ENCODE assay signal across 8 mouse cellular contexts in genomic region chr8:84913960-84914359, GRCm38 (mm10). TPM values are rescaled to one million over a fixed set of nuclear protein-coding genes. Genes with fewer than 3 reads are reported as not detected.
DNase-seq lines count a peak whose midpoint lies in the region; ATAC-seq and TF ChIP-seq lines count a peak whose summit lies in the region.

No protein-coding gene starts in this region.

- 37% methylated on average over 4 of the region's 4 CpGs for WGBS in forebrain, embryonic 11.5 days
- 34% methylated on average over 4 of the region's 4 CpGs for WGBS in forebrain, embryonic 13.5 days
- 36% methylated on average over 4 of the region's 4 CpGs for WGBS in limb, embryonic 14.5 days

- H3K4me3 ChIP-seq in forebrain, embryonic 11.5 days (ENCODE audit: low read depth, low read length), result no peak overlapping the region
- H3K4me3 ChIP-seq in forebrain, embryonic 13.5 days, result no peak overlapping the region
- no peak overlapping the region for H3K4me3 ChIP-seq in limb, embryonic 14.5 days (replicated peaks; ENCODE audit: low read length)

- TF ChIP-seq POLR2A in limb, embryonic 14.5 days (IDR thresholded peaks at IDR 0.05; ENCODE audit: borderline replicate concordance, extremely low read depth, insufficient read depth, insufficient read length), result no peak

- no peak for ATAC-seq in forebrain, embryonic 11.5 days (replicated peaks; ENCODE audit: low FRiP score)
- ATAC-seq in forebrain, embryonic 13.5 days, result no peak
- ATAC-seq in limb, embryonic 14.5 days (ENCODE audit: low FRiP score, low read depth), result no peak

- no peak overlapping the region for H3K9ac ChIP-seq in forebrain, embryonic 11.5 days (ENCODE audit: low read length)
- no peak overlapping the region for H3K9ac ChIP-seq in forebrain, embryonic 13.5 days
- H3K9ac ChIP-seq in limb, embryonic 14.5 days (ENCODE audit: low read depth, low read length, severe bottlenecking), result no peak overlapping the region

- DNase-seq in forebrain, embryonic 11.5 days (ENCODE audit: low spot score), result peak; percentile 65
- DNase-seq in B cell, adult 2 months, result peak; percentile 80 to 82
- peak; percentile 82 for DNase-seq in c-Kit-positive CD71-positive TER-119-negative erythroid progenitor cells, embryonic 14.5 days (ENCODE audit: low read depth)
- no peak for DNase-seq in limb, embryonic 14.5 days (ENCODE audit: low spot score)
- DNase-seq in retina, postnatal 7 days (ENCODE audit: low read depth, low spot score), result peak; percentile 47
- DNase-seq in left cerebral cortex, adult 9 months (ENCODE audit: low spot score in 2 of 2), result no peak
- no peak for DNase-seq in adrenal gland, postnatal 25 days

- no peak overlapping the region for H3K27ac ChIP-seq in forebrain, embryonic 11.5 days (ENCODE audit: low read depth, low read length)
- no peak overlapping the region for H3K27ac ChIP-seq in forebrain, embryonic 13.5 days
- no peak overlapping the region for H3K27ac ChIP-seq in limb, embryonic 14.5 days (replicated peaks; ENCODE audit: low read depth, low read length)

- H3K9me3 ChIP-seq in forebrain, embryonic 11.5 days (ENCODE audit: control insufficient read depth, low read length), result no peaks in the 10 kb centered on the region; the same call in 1 of the 2 replicates
- H3K9me3 ChIP-seq in forebrain, embryonic 13.5 days (replicated peaks), result no peaks in the 10 kb centered on the region
- no peaks in the 10 kb centered on the region for H3K9me3 ChIP-seq in limb, embryonic 14.5 days (ENCODE audit: control insufficient read depth, low read length)

- peaks cover 31% of the 10 kb centered on the region for H3K27me3 ChIP-seq in forebrain, embryonic 11.5 days (ENCODE audit: control insufficient read depth, insufficient read depth, low read length)
- H3K27me3 ChIP-seq in forebrain, embryonic 13.5 days, result peaks cover 62% of the 10 kb centered on the region
- peaks cover 19% of the 10 kb centered on the region for H3K27me3 ChIP-seq in limb, embryonic 14.5 days (ENCODE audit: control insufficient read depth, insufficient read depth, low read length)

- peaks cover 7% of the 10 kb centered on the region for H3K4me1 ChIP-seq in forebrain, embryonic 11.5 days (replicated peaks; ENCODE audit: control insufficient read depth, insufficient read depth, low read length)
- H3K4me1 ChIP-seq in forebrain, embryonic 13.5 days, result peaks cover 19% of the 10 kb centered on the region
- peaks cover 8% of the 10 kb centered on the region; the same call in 1 of the 2 replicates for H3K4me1 ChIP-seq in limb, embryonic 14.5 days (ENCODE audit: control insufficient read depth, insufficient read depth, low read length)

- H3K36me3 ChIP-seq in forebrain, embryonic 11.5 days (ENCODE audit: control insufficient read depth, insufficient read depth, low read length), result no peaks in the 10 kb centered on the region
- H3K36me3 ChIP-seq in forebrain, embryonic 13.5 days (ENCODE audit: poor library complexity, severe bottlenecking), result peaks cover 91% of the 10 kb centered on the region
- no peaks in the 10 kb centered on the region for H3K36me3 ChIP-seq in limb, embryonic 14.5 days (ENCODE audit: control insufficient read depth, insufficient read depth, low read length)

- H3K4me2 ChIP-seq in forebrain, embryonic 11.5 days (ENCODE audit: low read depth, low read length, severe bottlenecking), result no peak overlapping the region
- no peak overlapping the region for H3K4me2 ChIP-seq in forebrain, embryonic 13.5 days
- H3K4me2 ChIP-seq in limb, embryonic 14.5 days (replicated peaks; ENCODE audit: low read depth, low read length, severe bottlenecking), result peak overlapping the region; percentile 88; the same call in 1 of the 2 replicates

RNA-seq across cellular contexts. Expression of gene Dnase2a, which starts 5.6 kb away (rescaled TPM):
- 7.2 and 9.5 TPM in 2 replicates for polyA plus RNA-seq in forebrain, embryonic 11.5 days (2014; fragmentation: Nextera tagmentation; extraction: Ambion mirVana)
- 6.9 and 9.4 TPM in 2 replicates for polyA plus RNA-seq in forebrain, embryonic 13.5 days (2015; fragmentation: Nextera tagmentation; extraction: Ambion mirVana)
- 18.5 and 20.5 TPM in 2 replicates for polyA plus RNA-seq in limb, embryonic 14.5 days (2012; rRNA removed)
- polyA plus RNA-seq in limb, embryonic 14.5 days (2014; fragmentation: Nextera tagmentation; extraction: Ambion mirVana), result 13.8 and 15.4 TPM in 2 replicates
- total RNA-seq in adrenal gland, postnatal 25 days (2021), result 13.6 and 14.6 TPM in 2 replicates

RNA-seq across cellular contexts. Expression of gene Klf1, which starts 12.2 kb away (rescaled TPM):
- 14.2 and 17.5 TPM in 2 replicates for polyA plus RNA-seq in forebrain, embryonic 11.5 days (2014; fragmentation: Nextera tagmentation; extraction: Ambion mirVana)
- 0.74 and 1.2 TPM in 2 replicates for polyA plus RNA-seq in forebrain, embryonic 13.5 days (2015; fragmentation: Nextera tagmentation; extraction: Ambion mirVana)
- polyA plus RNA-seq in limb, embryonic 14.5 days (2012; rRNA removed), result 2.5 and 3.0 TPM in 2 replicates
- 1.4 and 2.0 TPM in 2 replicates for polyA plus RNA-seq in limb, embryonic 14.5 days (2014; fragmentation: Nextera tagmentation; extraction: Ambion mirVana)
- 0.27 TPM in 1 of 2 replicates, not detected in the other for total RNA-seq in adrenal gland, postnatal 25 days (2021)

RNA-seq across cellular contexts. Expression of gene Gcdh, which starts 20.2 kb away (rescaled TPM):
- 37.8 and 39.6 TPM in 2 replicates for polyA plus RNA-seq in forebrain, embryonic 11.5 days (2014; fragmentation: Nextera tagmentation; extraction: Ambion mirVana)
- polyA plus RNA-seq in forebrain, embryonic 13.5 days (2015; fragmentation: Nextera tagmentation; extraction: Ambion mirVana), result 33.2 and 34.2 TPM in 2 replicates
- 45.8 and 58.9 TPM in 2 replicates for polyA plus RNA-seq in limb, embryonic 14.5 days (2012; rRNA removed)
- polyA plus RNA-seq in limb, embryonic 14.5 days (2014; fragmentation: Nextera tagmentation; extraction: Ambion mirVana), result 29.8 and 34.5 TPM in 2 replicates
- total RNA-seq in adrenal gland, postnatal 25 days (2021), result 47.7 and 59.5 TPM in 2 replicates

RNA-seq across cellular contexts. Expression of gene Mast1, which starts 23.2 kb away (rescaled TPM):
- 14.2 and 15.9 TPM in 2 replicates for polyA plus RNA-seq in forebrain, embryonic 11.5 days (2014; fragmentation: Nextera tagmentation; extraction: Ambion mirVana)
- polyA plus RNA-seq in forebrain, embryonic 13.5 days (2015; fragmentation: Nextera tagmentation; extraction: Ambion mirVana), result 31.6 and 37.3 TPM in 2 replicates
- polyA plus RNA-seq in limb, embryonic 14.5 days (2012; rRNA removed), result 0.36 and 0.50 TPM in 2 replicates
- polyA plus RNA-seq in limb, embryonic 14.5 days (2014; fragmentation: Nextera tagmentation; extraction: Ambion mirVana), result 0.15 and 0.32 TPM in 2 replicates
- total RNA-seq in adrenal gland, postnatal 25 days (2021), result 1.3 and 3.0 TPM in 2 replicates

RNA-seq across cellular contexts. Expression of gene Rtbdn, which starts 32.8 kb away (rescaled TPM):
- 0.19 and 0.36 TPM in 2 replicates for polyA plus RNA-seq in forebrain, embryonic 11.5 days (2014; fragmentation: Nextera tagmentation; extraction: Ambion mirVana)
- 1.2 and 1.8 TPM in 2 replicates for polyA plus RNA-seq in forebrain, embryonic 13.5 days (2015; fragmentation: Nextera tagmentation; extraction: Ambion mirVana)
- not detected in 2 replicates for polyA plus RNA-seq in limb, embryonic 14.5 days (2012; rRNA removed)
- not detected in 2 replicates for polyA plus RNA-seq in limb, embryonic 14.5 days (2014; fragmentation: Nextera tagmentation; extraction: Ambion mirVana)
- total RNA-seq in adrenal gland, postnatal 25 days (2021), result not detected in 2 replicates

Comparison
In these comparisons a context has a peak if more than half of its experiments do, and no peak if none do; other contexts are left out.
1. DNase-seq: peak in forebrain, embryonic 11.5 days (single experiment), B cell, adult 2 months (2 of 2), c-Kit-positive CD71-positive TER-119-negative erythroid progenitor cells, embryonic 14.5 days (single experiment) and retina, postnatal 7 days (single experiment); none in limb, embryonic 14.5 days (single experiment), left cerebral cortex, adult 9 months (0 of 2) and adrenal gland, postnatal 25 days (single experiment).